Mouse (Mus musculus): ENCODE measurements at regions not wholly inside any gene's neighbourhood (a gene's known extent, or its start where the extent isn't known, plus 50 kb on each side); places are given as distances from the start of the nearest gene placed in this dataset.
A peak's percentile ranks its signal among the peaks of the same experiment; 100 is the strongest.

DNA sequence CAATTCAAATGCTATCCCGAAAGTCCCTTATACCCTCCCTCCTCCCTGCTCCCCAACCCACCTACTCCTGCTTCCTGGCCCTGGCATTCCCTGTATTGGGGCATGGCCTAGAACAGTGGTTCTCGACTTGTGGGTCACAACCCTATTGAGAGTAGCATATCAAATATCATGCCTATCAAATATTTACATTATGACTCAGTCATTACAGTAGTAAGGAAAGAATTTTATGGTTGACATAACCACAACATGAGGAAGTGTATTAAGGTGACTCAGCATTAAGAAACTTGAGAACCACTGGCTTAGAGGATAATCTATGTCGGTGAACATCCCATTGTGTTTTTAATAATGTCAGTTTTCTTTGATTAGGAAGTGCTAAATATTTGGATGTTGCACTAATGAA is 173.3 kb upstream of the 2610001J05Rik start:
- no peak for DNase-seq

DNA sequence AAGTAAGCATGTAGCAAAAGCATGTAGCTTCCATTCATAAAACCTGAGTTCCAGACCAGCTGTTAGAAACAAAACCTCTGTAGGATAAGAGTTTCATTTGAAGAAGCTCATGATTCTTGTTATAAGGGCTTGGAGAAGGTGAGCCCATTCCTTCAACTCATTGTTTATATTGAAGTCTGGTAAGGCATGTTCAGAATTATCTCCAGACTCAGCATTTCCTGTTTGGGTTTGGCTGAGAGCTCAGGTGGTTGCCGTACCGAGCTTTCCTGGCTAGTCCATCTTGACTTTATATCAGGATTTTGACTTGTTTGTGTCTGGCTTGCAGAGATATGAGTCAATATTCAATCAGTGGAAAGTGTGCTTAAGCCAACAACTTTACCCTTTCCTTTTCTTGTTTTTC is 154.6 kb upstream of the 2610001J05Rik start:
- DNase-seq, result no peak

DNA sequence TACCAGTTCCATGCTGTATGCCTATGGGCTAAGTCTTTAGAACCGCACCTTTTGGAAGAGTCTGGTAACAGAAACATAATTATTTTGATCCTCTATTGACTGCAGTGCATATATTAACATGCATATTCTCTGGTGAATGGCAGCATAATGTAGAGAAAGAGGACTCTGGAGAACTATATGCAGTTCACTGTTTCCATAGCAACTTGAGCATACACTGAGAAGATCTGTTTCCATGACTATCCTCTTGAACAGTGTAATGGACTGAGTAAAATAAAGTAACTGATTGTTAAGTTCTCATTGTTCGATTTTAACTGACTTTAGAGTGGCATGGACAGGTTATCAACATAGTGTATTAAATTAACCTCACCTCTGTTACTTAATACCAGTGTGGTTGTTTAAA is 147.6 kb upstream of the 2610001J05Rik start:
- no peak for DNase-seq

DNA sequence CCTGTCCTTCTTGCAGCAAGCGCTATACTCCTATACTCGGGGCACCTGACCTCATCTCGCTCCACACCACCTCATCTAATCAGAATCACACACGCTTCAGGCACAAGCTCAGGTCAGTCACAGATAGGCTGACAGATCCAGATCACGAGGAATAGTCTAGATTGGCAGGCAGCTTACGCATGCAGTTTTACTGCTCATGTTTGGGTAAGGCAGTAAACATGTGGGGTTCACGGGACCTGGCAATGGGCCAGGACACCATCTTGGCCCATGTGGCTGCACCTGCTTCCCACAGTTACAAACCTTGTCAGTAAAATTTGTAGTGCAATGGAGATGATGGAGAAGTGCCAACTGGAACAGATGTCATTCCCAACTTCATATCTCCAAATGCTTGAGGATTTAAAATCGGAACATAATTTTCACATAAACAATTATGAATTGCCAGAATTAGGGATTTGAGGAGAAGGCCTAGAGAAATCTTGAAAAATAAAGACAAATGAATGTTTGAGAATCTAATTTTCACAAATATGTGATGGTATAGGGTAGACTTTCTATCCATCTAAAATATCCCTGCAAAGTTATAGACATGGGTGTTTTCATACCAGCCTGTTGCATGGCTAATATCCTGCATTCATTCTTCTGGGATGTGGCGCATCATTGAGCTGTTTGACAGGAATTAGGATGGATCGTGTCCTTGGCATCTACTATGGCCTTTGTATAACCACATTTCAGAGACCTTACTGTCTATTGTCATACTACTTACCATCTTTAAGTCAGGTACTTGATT is 111.5 kb upstream of the 2610001J05Rik start:
- DNase-seq, result no peak

DNA sequence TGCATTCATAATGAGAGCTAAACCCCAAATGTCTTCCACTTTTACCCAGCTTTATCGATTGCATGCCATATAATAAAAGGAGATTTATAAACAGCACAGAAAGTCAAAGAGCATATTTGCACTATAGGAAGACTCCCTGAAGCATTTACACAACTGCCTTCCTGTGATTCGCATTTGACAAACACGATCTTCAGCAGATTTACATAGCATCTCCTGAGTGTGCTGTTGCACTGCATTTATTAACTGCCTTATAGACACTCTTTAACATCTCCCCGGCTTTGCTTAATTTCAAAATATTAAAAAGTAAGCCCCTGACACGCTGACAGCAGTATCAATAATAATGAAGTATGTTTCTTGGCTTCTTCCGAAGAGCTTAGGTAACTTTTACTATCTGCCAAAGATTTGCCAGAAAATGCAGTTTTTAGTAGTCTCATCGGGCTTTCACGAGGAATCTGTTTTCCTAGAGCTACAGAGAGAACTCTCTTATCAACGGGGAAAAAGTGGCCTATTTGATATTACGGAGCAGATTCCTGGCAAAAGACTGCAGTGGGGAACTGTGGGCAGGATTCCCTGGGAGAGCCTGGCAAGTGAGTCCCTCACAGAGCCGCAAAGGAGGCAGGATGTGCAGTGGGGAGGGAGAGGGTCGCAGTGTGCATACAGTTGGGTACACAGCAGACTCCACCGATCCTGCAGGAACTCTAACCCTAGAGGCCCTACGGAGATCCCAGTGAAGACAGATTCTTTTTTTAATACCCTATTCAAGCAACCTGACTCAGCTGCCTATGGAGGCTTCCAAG is 103.6 kb upstream of the 2610001J05Rik start:
- DNase-seq, result no peak

DNA sequence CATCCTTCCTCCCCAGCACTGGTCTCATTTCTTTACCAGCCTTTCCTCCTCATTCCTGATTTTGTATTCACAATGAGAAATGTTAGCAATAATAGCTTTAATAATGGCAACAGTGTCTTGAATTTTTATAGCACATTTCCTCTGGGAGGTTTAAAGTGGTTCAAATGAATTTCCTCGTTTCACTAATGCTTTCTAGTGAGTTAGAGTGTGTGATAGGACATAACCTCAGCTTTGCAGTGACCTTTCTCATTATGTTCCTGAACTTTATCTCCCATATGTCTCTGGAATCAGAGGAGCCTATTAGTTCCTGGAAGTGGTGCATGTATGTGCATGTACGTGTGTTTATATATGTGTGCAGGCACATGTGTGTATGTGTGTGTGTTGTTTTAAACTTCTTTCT is 93.2 kb upstream of the 2610001J05Rik start:
- DNase-seq, result no peak

GRCm38 (mm10) chr6:13964013-13964412 is 92.7 kb upstream of the 2610001J05Rik start:
- no peak for DNase-seq

DNA sequence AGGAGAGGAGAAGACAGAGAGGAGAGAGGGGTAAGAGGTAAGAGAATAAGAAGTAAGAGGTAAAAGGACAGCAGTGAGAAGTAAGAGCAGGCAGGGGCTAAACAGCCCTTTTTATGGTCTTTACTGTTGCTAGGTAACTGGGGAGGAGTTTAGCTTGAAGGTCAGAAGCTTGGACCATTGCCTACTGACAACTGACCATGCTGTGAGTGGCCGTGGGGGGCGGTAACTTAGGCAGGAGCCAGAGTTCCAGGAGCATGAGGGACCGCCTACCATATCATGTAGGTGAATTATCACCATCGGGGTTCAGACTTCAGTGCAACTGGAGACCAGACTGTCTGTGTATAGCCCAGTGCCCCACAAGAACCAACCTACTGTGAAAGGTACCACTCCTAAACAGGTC is 78.3 kb upstream of the 2610001J05Rik start:
- DNase-seq, result peak; percentile 16 to 41

DNA sequence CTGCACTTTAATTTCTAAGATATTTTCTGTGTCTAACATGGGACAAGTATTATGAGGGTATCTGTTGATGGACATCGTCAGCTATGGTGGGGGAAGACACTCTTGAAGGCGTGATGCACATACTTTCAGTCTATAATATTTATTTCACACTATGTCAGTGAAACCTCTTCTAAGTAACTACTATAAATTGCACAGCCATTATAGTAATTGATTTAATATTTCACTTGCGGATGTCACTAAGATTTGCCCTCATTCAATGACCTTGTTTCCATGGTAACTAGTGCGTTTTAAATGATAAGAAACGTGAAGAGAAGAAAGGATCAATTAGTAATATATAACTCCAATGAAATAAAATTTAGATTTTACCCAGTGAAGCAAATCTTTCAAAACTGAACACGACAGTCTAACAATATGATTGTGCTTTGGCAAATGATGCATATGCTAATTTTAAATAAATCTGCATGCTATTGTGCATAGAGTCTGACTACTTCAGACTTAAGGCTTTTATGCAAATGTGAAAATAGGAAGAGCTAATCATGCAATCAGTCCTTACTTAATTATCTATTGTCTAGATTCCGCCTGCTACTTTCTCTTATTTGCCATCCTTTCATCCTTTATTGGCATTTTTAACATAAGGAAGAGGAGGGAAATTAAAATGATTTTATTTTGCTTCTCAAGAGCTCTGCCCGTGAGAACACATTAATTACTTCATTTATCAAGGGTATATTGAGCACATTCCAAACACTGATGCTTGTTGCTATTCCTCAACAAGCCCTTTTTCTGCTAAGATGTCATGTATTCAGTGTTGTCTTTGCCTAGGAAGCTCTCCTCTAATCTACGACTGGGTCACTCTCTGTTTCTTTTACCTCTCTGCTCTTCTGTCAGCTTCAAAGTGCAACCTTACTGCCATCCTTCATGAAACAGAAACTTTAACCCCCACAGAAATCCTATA is 49.8 kb upstream of the 2610001J05Rik start:
- no peak for DNase-seq

All from adrenal gland, postnatal 36 days (tissue).